Mouse (Mus musculus) natural killer cell, adult 2 months (primary cell): ENCODE measurements around the gene Edc3.
A peak's percentile ranks its signal among the peaks of the same experiment; 100 is the strongest.

Experiments used
- DNase-seq, 2 experiments: peaks; one replicate each; pipeline ENCODE4 v3.0.0; 2022; ENCODE audit warnings: low spot score in 2 of 2

Gene Edc3

GRCm38 (mm10) chr9:57708068-57708719 is at the start of gene Edc3:
Edc3 (plus strand) TSS chr9:57708540.
- peak; percentile 86 to 90 for DNase-seq

DNA sequence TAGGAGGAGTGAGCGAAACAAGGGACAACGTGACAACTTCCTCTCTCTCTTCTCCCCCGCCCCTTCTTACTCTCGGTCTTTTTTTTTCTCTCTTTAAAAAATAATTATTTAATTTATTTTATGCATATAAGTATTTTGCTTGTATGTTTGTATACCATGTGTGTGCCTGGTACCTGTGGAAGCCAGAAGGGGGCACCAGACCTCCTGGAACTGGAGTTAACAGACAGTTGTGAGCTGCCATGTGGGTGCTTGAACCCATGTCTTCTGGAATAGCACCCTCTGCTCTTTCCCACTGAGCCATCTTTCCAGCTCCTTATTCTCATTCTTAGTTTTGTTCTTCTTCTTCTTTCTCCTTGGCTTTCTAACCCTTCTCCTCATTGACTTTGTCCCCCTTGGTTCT is 49.4 kb upstream of the Edc3 start:
- DNase-seq = no peak

DNA sequence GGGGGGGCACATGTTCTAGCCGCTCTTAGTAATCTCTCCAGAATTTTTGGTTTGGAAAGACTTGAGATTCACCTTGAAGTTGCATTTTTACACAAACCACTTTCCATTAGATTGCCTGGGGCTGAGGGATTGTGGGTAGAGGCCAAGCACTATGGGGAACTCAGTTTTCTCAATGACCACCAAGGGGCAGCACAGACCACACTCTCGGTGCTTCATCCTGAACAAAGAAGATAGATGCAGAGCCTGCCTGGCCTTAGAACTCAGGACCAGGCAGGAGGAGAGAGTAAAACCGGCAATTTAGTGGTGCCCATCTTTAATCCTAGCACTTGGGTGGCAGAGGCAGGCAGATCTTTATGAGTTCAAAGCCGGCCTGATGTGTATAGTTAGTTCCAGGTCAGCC is 48.6 kb upstream of the Edc3 start:
- DNase-seq = peak; percentile 45 to 67

DNA sequence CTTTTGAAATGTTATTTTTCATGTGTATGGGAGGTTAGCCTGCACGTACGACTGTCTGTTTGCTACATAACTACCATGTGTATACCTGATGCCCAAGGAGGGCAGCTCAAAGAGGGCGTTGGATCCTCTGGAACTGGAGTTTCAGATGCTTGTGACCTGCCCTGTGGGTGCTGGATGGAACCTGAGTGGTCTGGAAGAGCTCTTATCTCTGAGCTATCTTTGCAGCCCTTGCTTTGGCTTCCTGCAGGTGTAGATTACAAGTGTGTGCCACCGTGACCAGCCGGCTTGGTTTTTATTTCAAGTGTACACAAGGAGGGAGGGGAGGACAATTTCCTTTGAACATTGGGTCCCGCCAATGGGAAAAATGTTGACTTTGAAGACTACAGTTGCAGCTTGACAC is 47.8 kb upstream of the Edc3 start:
- no peak for DNase-seq

GRCm38 (mm10) chr9:57661552-57661951 is 46.8 kb upstream of the Edc3 start:
- DNase-seq = no peak

DNA sequence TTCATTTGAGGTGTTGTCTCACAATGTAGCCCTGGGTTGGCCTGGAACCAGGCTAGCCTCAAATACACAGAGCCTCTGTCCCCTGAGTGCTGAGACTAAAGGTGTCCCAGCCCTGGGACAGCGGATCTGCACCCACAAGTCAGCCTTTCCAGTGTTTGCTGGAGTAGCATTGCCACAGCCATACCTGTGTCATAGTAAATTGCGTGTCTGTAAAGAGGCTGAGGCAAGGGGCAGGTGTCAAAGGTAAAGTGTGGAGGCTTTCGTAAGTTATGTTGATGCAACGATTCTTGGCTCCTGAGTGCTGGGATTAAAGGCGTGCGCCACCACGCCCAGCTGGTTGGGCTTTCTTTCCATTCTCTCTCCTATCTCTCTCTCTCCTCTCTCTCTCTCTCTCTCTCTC is 43.7 kb upstream of the Edc3 start:
- no peak for DNase-seq

- no peak for DNase-seq
Measured at GRCm38 (mm10) chr9:57666536-57666935, 41.8 kb upstream of the Edc3 start.

- no peak for DNase-seq
Measured at GRCm38 (mm10) chr9:57667136-57667535, 41.2 kb upstream of the Edc3 start.

DNA sequence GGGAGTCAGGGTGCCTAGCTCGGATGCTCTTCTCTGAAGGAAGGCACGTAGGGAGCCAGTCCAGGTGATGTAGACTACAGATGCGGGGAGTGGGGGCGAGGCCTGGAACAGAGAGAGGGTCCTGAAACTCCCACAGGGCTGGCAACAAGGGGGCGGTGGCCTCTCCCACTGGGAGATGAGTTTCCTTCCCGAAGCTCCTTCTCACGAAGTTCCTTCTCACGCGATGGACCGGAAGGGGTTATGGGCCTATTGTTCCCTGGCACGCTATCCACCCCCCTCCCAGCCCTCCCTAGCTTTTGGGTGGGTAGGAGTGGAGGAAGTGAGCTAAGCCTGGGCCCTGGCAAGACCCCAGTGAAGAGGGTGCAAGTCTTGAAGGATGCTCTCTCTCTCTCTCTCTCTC is 40.5 kb upstream of the Edc3 start:
- DNase-seq = no peak

- no peak for DNase-seq
Measured at GRCm38 (mm10) chr9:57668277-57668676, 40.1 kb upstream of the Edc3 start.

GRCm38 (mm10) chr9:57669566-57669965 is 38.8 kb upstream of the Edc3 start:
- no peak for DNase-seq

DNA sequence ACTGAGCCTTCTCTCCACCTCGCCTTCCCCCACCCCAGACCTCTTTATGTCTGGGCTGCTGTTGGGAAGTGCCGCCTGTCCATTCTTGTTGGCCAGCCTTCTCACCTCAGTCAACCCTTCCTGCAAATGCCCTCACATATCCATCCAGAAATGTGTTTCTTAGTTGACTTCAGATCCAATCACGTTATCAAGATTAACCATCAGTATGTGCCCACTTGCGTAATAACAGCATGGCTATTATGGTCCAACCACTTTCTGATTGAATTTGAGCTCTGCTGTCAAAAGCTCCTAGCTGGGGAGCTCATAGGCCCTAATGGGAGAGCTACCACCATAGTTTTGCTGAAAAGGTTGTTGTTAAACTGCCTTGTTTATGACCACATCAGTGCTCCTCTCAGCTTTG is 37.3 kb upstream of the Edc3 start:
- no peak for DNase-seq

DNA sequence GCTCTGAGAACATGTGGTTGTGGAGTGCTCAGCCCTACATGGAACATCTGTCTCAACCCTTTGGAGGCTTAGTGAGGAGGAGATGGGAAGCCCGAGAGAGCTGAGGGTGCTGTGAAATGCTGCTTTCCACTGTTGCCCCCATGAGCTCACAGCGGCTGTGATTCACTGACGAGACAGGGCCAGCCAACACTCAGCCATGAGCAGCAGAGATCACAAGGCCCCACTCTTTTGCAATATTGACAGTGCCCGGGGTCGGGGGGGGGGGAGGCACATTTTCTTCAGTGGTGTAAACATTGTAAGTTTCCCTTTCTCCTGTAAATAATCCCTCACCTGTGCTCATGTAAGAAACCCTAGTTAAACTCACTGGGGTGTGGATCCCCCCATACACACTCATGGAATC is 36.8 kb upstream of the Edc3 start:
- no peak for DNase-seq

GRCm38 (mm10) chr9:57681411-57681810 is 26.9 kb upstream of the Edc3 start:
- no peak for DNase-seq

GRCm38 (mm10) chr9:57683520-57683919 is 24.8 kb upstream of the Edc3 start, which contains the start of gene Cyp1a2:
Cyp1a2 (minus strand) TSS chr9:57683703.
- no peak for DNase-seq

DNA sequence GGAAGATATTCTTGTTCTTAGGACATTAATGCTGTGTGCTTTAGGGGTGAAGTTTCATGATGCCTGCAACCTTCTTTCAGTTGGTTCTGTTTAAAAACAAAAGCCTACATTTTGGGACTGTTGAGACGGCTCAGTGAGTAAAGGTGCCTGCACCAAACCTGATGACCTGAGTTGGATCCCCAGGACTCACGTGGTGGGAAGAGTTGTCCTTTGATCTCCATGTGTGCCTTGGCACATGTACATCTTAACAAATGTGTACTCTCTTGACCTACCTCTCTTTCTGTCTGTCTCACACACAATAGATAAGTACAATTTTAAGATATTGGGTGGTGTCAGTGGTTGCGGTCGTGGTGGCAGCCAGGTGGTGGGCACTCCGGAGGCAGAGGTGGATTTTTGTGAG is 22.3 kb upstream of the Edc3 start:
- DNase-seq = no peak

GRCm38 (mm10) chr9:57687751-57688150 is 20.6 kb upstream of the Edc3 start, which contains the start of gene Cyp1a1:
Cyp1a1 (plus strand) TSS chr9:57687928.
- DNase-seq = no peak

- DNase-seq = peak in 1 of 2 experiments; percentile 19
Measured at GRCm38 (mm10) chr9:57688158-57688557, 20.2 kb upstream of the Edc3 start.

DNA sequence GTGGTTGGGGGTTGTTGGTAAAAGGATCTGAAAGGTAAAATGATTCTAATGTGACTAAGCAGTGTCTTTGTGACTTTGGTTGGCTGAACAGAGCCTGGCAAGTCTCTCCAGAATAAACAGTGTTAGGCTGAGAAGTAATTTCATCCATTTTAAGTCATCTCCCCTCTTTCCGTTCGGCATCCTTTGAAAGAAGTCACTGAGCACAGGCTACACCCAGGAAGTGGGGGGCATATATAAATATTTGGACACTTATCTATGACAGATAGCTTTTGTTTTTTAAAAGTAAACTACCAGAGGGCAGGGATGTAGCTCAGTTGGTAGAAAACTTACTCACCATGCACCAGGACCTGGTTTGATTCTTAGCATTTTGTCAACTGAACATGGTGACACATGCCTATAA is 19.7 kb upstream of the Edc3 start:
- DNase-seq = no peak

GRCm38 (mm10) chr9:57694108-57694507 is 14.2 kb upstream of the Edc3 start:
- DNase-seq = no peak

GRCm38 (mm10) chr9:57696380-57697285 is 11.7 kb upstream of the Edc3 start:
- no peak for DNase-seq

- no peak for DNase-seq
Measured at GRCm38 (mm10) chr9:57697380-57697779, 11.0 kb upstream of the Edc3 start.
